Mouse (Mus musculus) limb, embryonic 14.5 days (tissue): ENCODE results near the gene Poc1a. TPM values are rescaled to one million over a fixed set of nuclear protein-coding genes. Genes with fewer than 3 reads are reported as not detected.

Experiments used
- ATAC-seq: fragments of 200-750 bp; cut with Nextera tagmentation; 2 replicates; pipeline ENCODE4 v1.8.0; 2017; ENCODE audit warnings: low read depth, moderate number of reproducible peaks, moderate TSS enrichment; ENCODE audit not compliant: low FRiP score
- DNase-seq: peaks from one replicate; pipeline ENCODE4 v3.0.0-alpha.2; 2015; ENCODE audit warnings: low spot score
- H3K27ac ChIP-seq: fragments of 300-500 bp; sonication (generic); replicated peaks from 2 replicates; pipeline ENCODE4 v1.5.1; 2014; ENCODE audit warnings: low read depth, mild to moderate bottlenecking, low read length, moderate library complexity, mixed read lengths
- H3K27me3 ChIP-seq: fragments of 300-500 bp; sonication (generic); 2 replicates; pipeline ENCODE4 v1.6.1; 2014; ENCODE audit warnings: low read length, mixed read lengths; ENCODE audit not compliant: control insufficient read depth, insufficient read depth
- H3K36me3 ChIP-seq: fragments of 300-500 bp; sonication (generic); 2 replicates; pipeline ENCODE4 v1.6.1; 2014; ENCODE audit warnings: mild to moderate bottlenecking, low read length, moderate library complexity, mixed read lengths; ENCODE audit not compliant: control insufficient read depth, insufficient read depth
- H3K4me1 ChIP-seq: fragments of 300-500 bp; sonication (generic); 2 replicates; pipeline ENCODE4 v1.6.1; 2014; ENCODE audit warnings: antibody characterized with exemption, low read length, mixed read lengths; ENCODE audit not compliant: control insufficient read depth, insufficient read depth
- H3K4me2 ChIP-seq: fragments of 300-500 bp; sonication (generic); replicated peaks from 2 replicates; pipeline ENCODE4 v1.6.1; 2014; ENCODE audit warnings: low read depth, mild to moderate bottlenecking, low read length, moderate library complexity; ENCODE audit not compliant: severe bottlenecking
- H3K4me3 ChIP-seq: fragments of 300-500 bp; sonication (generic); replicated peaks from 2 replicates; pipeline ENCODE4 v1.5.1; 2014; ENCODE audit warnings: low read length
- H3K9ac ChIP-seq: fragments of 300-500 bp; sonication (generic); 2 replicates; pipeline ENCODE4 v1.6.1; 2014; ENCODE audit warnings: mild to moderate bottlenecking, low read depth, low read length, moderate library complexity; ENCODE audit not compliant: severe bottlenecking
- H3K9me3 ChIP-seq: fragments of 300-500 bp; sonication (generic); 2 replicates; pipeline ENCODE4 v1.6.1; 2016; ENCODE audit warnings: low read length; ENCODE audit not compliant: control insufficient read depth
- POLR2A ChIP-seq: fragments of 200-500 bp; IDR thresholded peaks from 2 replicates; pipeline ENCODE4 v1.8.0; 2012; ENCODE audit warnings: inconsistent platforms, mild to moderate bottlenecking, moderate library complexity, borderline replicate concordance; ENCODE audit not compliant: insufficient read depth, insufficient read length; ENCODE audit errors: extremely low read depth
- WGBS: fragments of 180-500 bp; shearing (Covaris S2); extraction: QIAGEN DNeasy Blood & Tissue Kit; methylation state at CpG from one replicate; pipeline ENCODE4 v1.1.7; 2014; 5-methylcytosine and 5-hydroxymethylcytosine counted together
- polyA plus RNA-seq, 2 experiments: library from polyadenylated mRNA; depleted of rRNA in 1 of 2; stranded (reverse) in 1 of 2; unstranded in 1 of 2; fragments of >200 nt; fragmentation: Nextera tagmentation in 1 of 2; extraction: Ambion mirVana in 1 of 2; gene quantifications; 2 replicates each; pipeline versions ENCODE4 v1.2.1 to v1.2.3; 2012 to 2014

The Poc1a gene
- polyA plus RNA-seq, 2 experiments: 20.1 to 20.2 TPM

- Histone ChIP-seq H3K4me2 (no peak overlapping the region), H3K9ac (no peak overlapping the region), H3K36me3 (no peaks in the 10 kb centered on the region), H3K27me3 (no peaks in the 10 kb centered on the region), H3K27ac (no peak overlapping the region), H3K4me1 (peaks cover 12% of the 10 kb centered on the region; the same call in 1 of the 2 replicates), H3K4me3 (no peak overlapping the region), H3K9me3 (no peaks in the 10 kb centered on the region)
- 77% methylated on average over 11 of the region's 11 CpGs for WGBS
- ATAC-seq (no peak), DNase-seq (no peak)
- no peak for TF ChIP-seq POLR2A
Observed at GRCm38 (mm10) chr9:106392828-106393527, 112.1 kb downstream of the Poc1a start.

DNA sequence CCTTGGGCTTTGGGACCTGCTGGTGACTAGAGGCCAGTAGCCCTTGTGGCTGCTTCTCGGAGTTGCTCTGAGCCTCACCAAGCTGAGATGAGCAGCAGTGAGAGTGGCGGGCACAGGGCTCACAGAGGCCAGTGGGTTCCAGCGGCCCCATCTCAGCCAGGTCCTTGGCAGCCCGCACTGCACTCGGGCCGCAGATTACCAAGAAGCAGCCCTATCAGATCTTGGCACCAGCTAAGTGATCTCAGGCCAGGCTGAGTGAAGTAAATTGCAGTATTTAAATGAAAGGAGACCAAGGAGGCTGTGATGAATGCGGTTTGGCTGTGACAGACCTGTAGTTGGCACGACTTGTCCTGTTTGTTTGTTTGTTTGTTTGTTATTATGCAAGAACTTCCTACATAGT is 112.7 kb downstream of the Poc1a start:
- Histone ChIP-seq H3K4me3 (no peak overlapping the region), H3K9ac (no peak overlapping the region), H3K4me2 (no peak overlapping the region), H3K9me3 (no peaks in the 10 kb centered on the region), H3K36me3 (no peaks in the 10 kb centered on the region), H3K27ac (no peak overlapping the region), H3K4me1 (peaks cover 12% of the 10 kb centered on the region; the same call in 1 of the 2 replicates), H3K27me3 (no peaks in the 10 kb centered on the region)
- no peak for TF ChIP-seq POLR2A
- ATAC-seq: no peak
- no peak for DNase-seq
- WGBS: 94% methylated on average over 7 of the region's 8 CpGs

GRCm38 (mm10) chr9:106394649-106395602 is 114.1 kb downstream of the Poc1a start:
- DNase-seq (no peak), ATAC-seq (peak; percentile 28; the same call in 1 of the 2 replicates)
- no peaks in the 10 kb centered on the region for H3K36me3 ChIP-seq
- peaks cover 12% of the 10 kb centered on the region; the same call in 1 of the 2 replicates for H3K4me1 ChIP-seq
- no peak overlapping the region for H3K4me3 ChIP-seq
- H3K27me3 ChIP-seq: no peaks in the 10 kb centered on the region
- WGBS: 45% methylated on average over 11 of the region's 11 CpGs
- H3K27ac ChIP-seq: no peak overlapping the region
- H3K9me3 ChIP-seq: no peaks in the 10 kb centered on the region
- H3K9ac ChIP-seq: no peak overlapping the region
- no peak overlapping the region for H3K4me2 ChIP-seq
- no peak for TF ChIP-seq POLR2A

DNA sequence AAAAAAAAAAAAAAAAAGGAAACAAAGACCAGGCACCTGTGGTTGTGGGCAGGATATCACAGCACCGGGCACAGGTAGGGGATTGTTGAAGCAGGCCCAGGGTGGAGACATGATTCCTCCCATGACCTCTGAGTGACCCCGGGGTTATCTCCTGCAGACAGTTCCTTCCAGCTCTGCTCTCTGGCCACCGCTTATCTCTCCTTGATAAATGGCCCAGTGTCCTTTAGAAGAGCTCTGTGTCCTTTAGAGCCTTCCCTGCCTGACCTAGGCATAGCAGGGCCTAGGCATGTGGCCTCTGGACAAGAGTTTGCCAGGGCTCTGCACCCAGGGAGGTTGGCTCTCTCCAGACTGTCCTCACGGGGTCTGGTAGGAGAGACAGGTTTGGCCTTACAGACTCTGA is 116.9 kb downstream of the Poc1a start:
- no peak overlapping the region for H3K4me2 ChIP-seq
- no peak for TF ChIP-seq POLR2A
- H3K27me3 ChIP-seq: no peaks in the 10 kb centered on the region
- no peaks in the 10 kb centered on the region for H3K36me3 ChIP-seq
- H3K4me3 ChIP-seq: no peak overlapping the region
- no peak overlapping the region for H3K27ac ChIP-seq
- no peak overlapping the region for H3K9ac ChIP-seq
- no peaks in the 10 kb centered on the region for H3K9me3 ChIP-seq
- no peak for ATAC-seq
- H3K4me1 ChIP-seq: peaks cover 7% of the 10 kb centered on the region; the same call in 1 of the 2 replicates
- 60% methylated on average over 4 of the region's 4 CpGs for WGBS
- DNase-seq: no peak

DNA sequence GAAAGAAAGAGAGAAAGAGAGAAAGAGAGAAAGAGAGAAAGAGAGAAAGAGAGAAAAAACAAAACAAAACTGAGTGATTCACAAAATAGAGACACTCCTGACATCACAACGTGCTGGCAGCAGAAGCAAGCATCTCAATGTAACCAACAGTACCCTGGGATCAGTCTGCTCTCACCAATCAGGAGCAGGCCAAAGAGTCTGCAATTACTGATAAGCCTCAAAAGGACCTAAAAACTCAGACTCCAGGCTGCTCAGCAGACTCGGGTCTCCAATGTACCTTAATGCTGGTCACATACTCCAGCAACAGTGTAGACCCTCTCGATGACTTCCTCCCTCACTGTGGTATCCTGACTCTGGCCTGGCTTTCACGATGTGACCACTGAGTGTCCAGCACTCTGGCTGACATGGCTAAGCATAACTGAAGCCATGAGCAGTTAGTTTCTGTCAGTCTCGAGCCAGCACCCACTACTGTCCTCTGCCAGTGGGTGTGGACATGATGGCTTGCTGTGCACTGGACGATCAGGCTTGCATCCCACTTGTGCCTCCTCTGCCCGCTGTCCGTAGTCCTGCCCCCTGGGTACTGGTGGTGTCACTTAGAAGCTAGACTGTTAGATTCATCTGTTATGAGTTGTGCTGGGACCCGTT is 117.9 kb downstream of the Poc1a start:
- ATAC-seq: no peak
- H3K4me3 ChIP-seq: no peak overlapping the region

More for the DNA sequence above, 117.9 kb downstream of the Poc1a start:
- 72% methylated on average over 9 of the region's 9 CpGs for WGBS
- Histone ChIP-seq H3K27me3 (no peaks in the 10 kb centered on the region), H3K4me2 (no peak overlapping the region), H3K4me1 (peaks cover 7% of the 10 kb centered on the region; the same call in 1 of the 2 replicates), H3K9me3 (no peaks in the 10 kb centered on the region), H3K36me3 (no peaks in the 10 kb centered on the region), H3K9ac (no peak overlapping the region), H3K27ac (no peak overlapping the region)
- TF ChIP-seq POLR2A: no peak
- DNase-seq: no peak
